21 mouse cellular contexts compared by ENCODE assay signal in the genomic region with DNA sequence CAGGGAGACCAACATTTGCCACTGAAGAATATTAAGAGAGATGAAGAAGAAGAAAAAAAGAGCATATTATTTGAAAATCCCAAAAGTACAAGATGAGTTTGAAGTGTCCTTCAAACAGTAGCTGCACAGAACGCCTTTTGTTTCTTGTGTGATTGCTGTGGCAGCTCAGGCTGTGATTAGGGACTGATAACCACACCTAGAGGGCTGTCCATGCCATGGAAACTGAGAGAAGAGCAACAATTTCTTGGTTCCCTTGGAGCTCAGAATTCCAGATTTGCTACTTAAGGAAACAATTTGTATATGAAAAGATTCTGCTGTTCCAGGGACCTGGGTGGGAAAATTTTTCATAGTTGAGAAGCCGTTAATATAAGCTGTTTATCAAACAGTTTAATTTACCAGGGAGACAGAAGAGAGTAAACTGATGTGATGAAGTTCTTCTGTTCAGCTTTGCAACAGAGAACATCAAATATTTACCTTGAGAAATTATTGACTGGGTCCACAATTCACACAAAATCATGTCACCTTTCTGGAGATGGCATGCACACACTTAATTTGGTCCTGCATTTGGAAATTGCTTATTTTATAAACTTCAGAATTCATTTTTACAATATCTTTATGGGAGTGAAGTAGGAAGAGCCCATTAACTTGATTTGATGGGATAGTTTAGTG.
DNase-seq lines count a peak whose midpoint lies in the region; ATAC-seq and TF ChIP-seq lines count a peak whose summit lies in the region.
"Had no signal": no experiment of that assay in that cellular context is flagged by ENCODE, and none has a peak within 500 bp of the region (broad histone marks: within the 10 kb centered on the region; RNA-seq: fewer than 3 reads in every experiment).

No protein-coding gene starts in this region.

- no peaks in the 10 kb centered on the region for H3K9me3 ChIP-seq in liver, postnatal 0 days (ENCODE audit: low read length)
- no peaks in the 10 kb centered on the region for H3K9me3 ChIP-seq in liver, embryonic 11.5 days (ENCODE audit: control insufficient read depth, low read length)
- no peaks in the 10 kb centered on the region for H3K9me3 ChIP-seq in CH12.LX (replicated peaks; ENCODE audit: low read length)
- H3K9me3 ChIP-seq: embryonic facial prominence, embryonic 10.5 days; embryonic facial prominence, embryonic 12.5 days; forebrain, embryonic 13.5 days; forebrain, embryonic 15.5 days had no signal

- no peaks in the 10 kb centered on the region for H3K36me3 ChIP-seq in heart, adult 2 months (ENCODE audit: control insufficient read depth, insufficient read depth, low read length)
- no peaks in the 10 kb centered on the region for H3K36me3 ChIP-seq in liver, postnatal 0 days (replicated peaks; ENCODE audit: insufficient read depth, low read length)
- H3K36me3 ChIP-seq in liver, embryonic 11.5 days (ENCODE audit: control insufficient read depth, insufficient read depth, low read length): no peaks in the 10 kb centered on the region
- H3K36me3 ChIP-seq in CH12.LX (replicated peaks in 1 of 2; ENCODE audit: control insufficient read depth in 1 of 2, insufficient read depth in 1 of 2, low read length in 1 of 2): no peaks in the 10 kb centered on the region
- H3K36me3 ChIP-seq: embryonic facial prominence, embryonic 10.5 days; embryonic facial prominence, embryonic 12.5 days; forebrain, embryonic 15.5 days had no signal

- no peak for TF ChIP-seq POLR2A in heart, adult 2 months (IDR thresholded peaks at IDR 0.05; ENCODE audit: insufficient read depth, low read depth, low read length)
- no peak for TF ChIP-seq POLR2A in CH12.LX (IDR thresholded peaks at IDR 0.05; ENCODE audit: low read depth, low read length)

- no peaks in the 10 kb centered on the region for H3K27me3 ChIP-seq in heart, adult 2 months (ENCODE audit: control insufficient read depth, insufficient read depth, low read length)
- no peaks in the 10 kb centered on the region for H3K27me3 ChIP-seq in liver, postnatal 0 days (ENCODE audit: insufficient read depth, low read length)
- no peaks in the 10 kb centered on the region for H3K27me3 ChIP-seq in liver, embryonic 11.5 days (replicated peaks; ENCODE audit: control insufficient read depth, insufficient read depth, low read length)
- H3K27me3 ChIP-seq in CH12.LX (replicated peaks): no peaks in the 10 kb centered on the region
- H3K27me3 ChIP-seq: embryonic facial prominence, embryonic 12.5 days; forebrain, embryonic 13.5 days; forebrain, embryonic 15.5 days had no signal

- ATAC-seq in liver, postnatal 0 days: peak; percentile 78
- no peak for ATAC-seq in liver, embryonic 11.5 days (replicated peaks; ENCODE audit: low FRiP score)
- ATAC-seq: CD4-positive, CD25-positive, alpha-beta regulatory T cell, adult 4 months; forebrain, embryonic 13.5 days; forebrain, embryonic 15.5 days; forebrain, postnatal 0 days had no signal

- H3K27ac ChIP-seq in heart, adult 2 months: no peak overlapping the region
- peak overlapping the region; percentile 46; the same call in 1 of the 2 replicates for H3K27ac ChIP-seq in liver, postnatal 0 days (ENCODE audit: low read depth)
- H3K27ac ChIP-seq in liver, embryonic 11.5 days (ENCODE audit: low read depth, low read length): no peak overlapping the region
- H3K27ac ChIP-seq in CH12.LX (ENCODE audit: insufficient read depth, low read depth): no peak overlapping the region
- H3K27ac ChIP-seq: embryonic facial prominence, embryonic 10.5 days; embryonic facial prominence, embryonic 12.5 days; forebrain, embryonic 13.5 days; forebrain, embryonic 15.5 days had no signal

- WGBS in heart, adult 2 months: 65% methylated on average over 2 of the region's 2 CpGs
- 58% methylated on average over 2 of the region's 2 CpGs for WGBS in liver, postnatal 0 days (ENCODE audit: insufficient replicate concordance)
- WGBS in liver, embryonic 11.5 days: 62% methylated on average over 2 of the region's 2 CpGs

- no peak overlapping the region for H3K9ac ChIP-seq in heart, adult 2 months (ENCODE audit: low read depth, low read length)
- no peak overlapping the region for H3K9ac ChIP-seq in liver, postnatal 0 days (replicated peaks)
- no peak overlapping the region for H3K9ac ChIP-seq in liver, embryonic 11.5 days (ENCODE audit: low read depth, low read length)
- H3K9ac ChIP-seq in CH12.LX (ENCODE audit: insufficient read depth, low read depth): no peak overlapping the region
- H3K9ac ChIP-seq: embryonic facial prominence, embryonic 12.5 days; forebrain, embryonic 13.5 days; forebrain, embryonic 15.5 days; forebrain, postnatal 0 days had no signal

- no peak for TF ChIP-seq EP300 in heart, adult 2 months (IDR thresholded peaks at IDR 0.05; ENCODE audit: insufficient read depth, low read depth, low read length)
- TF ChIP-seq EP300 in liver, postnatal 0 days (IDR thresholded peaks at IDR 0.05; ENCODE audit: low read depth): no peak
- TF ChIP-seq EP300 in CH12.LX (IDR thresholded peaks at IDR 0.05; ENCODE audit: low read length): no peak

- H3K79me2 ChIP-seq in heart, adult 2 months (replicated peaks; ENCODE audit: control insufficient read depth, insufficient read depth, low read length): no peaks in the 10 kb centered on the region
- H3K79me2 ChIP-seq in CH12.LX (replicated peaks; ENCODE audit: control insufficient read depth, extremely low read depth, insufficient read depth, poor library complexity, severe bottlenecking): no peaks in the 10 kb centered on the region

- DNase-seq in heart, adult 11 months: peak; percentile 10
- DNase-seq in heart, adult 2 months: no peak
- DNase-seq in liver, postnatal 0 days: no peak
- no peak for DNase-seq in liver, embryonic 11.5 days (ENCODE audit: low spot score)
- DNase-seq in CH12.LX (ENCODE audit: extremely low read depth): no peak
- DNase-seq: adrenal gland, adult 2 months; adrenal gland, postnatal 10 days; adrenal gland, postnatal 25 days; B cell, adult 2 months; cerebellum, adult 11 months; cerebellum, adult 18-20 months; cerebellum, adult 8-10 months; cerebellum, adult 9-11 months; cerebellum, postnatal 14 days; cerebellum, postnatal 36 days; forebrain, postnatal 0 days had no signal

- dilution Hi-C loops in CH12.LX (cut with MboI; ENCODE audit: extremely low pct_ligation_motif_present, extremely low pct_unique_long_range_greater_than_20kb, low sequenced_read_pairs): no loop called here

- intact Hi-C loops in heart, adult 2 months (cut with DNase I): no loop called here

- no peak for TF ChIP-seq RAD21 in CH12.LX (IDR thresholded peaks at IDR 0.05; ENCODE audit: low read depth, low read length)

- no peak for TF ChIP-seq CTCF in heart, adult 2 months (IDR thresholded peaks at IDR 0.05)
- TF ChIP-seq CTCF in liver, postnatal 0 days (IDR thresholded peaks at IDR 0.05; ENCODE audit: low read depth): no peak
- no peak for TF ChIP-seq CTCF in CH12.LX (conservative IDR thresholded peaks at IDR 0.05 in 1 of 2, IDR thresholded peaks at IDR 0.05 in 1 of 2; ENCODE audit: low read depth in 2 of 2, low read length in 2 of 2)

- no peaks in the 10 kb centered on the region for H3K4me1 ChIP-seq in heart, adult 2 months (ENCODE audit: control insufficient read depth, insufficient read depth, low read length)
- no peaks in the 10 kb centered on the region for H3K4me1 ChIP-seq in liver, postnatal 0 days (ENCODE audit: insufficient read depth)
- H3K4me1 ChIP-seq in liver, embryonic 11.5 days (replicated peaks; ENCODE audit: control insufficient read depth, insufficient read depth, low read length): no peaks in the 10 kb centered on the region
- H3K4me1 ChIP-seq in CH12.LX (ENCODE audit: control insufficient read depth in 1 of 2, insufficient read depth in 2 of 2): no peaks in the 10 kb centered on the region
- H3K4me1 ChIP-seq: embryonic facial prominence, embryonic 10.5 days; embryonic facial prominence, embryonic 12.5 days; forebrain, embryonic 13.5 days; forebrain, embryonic 15.5 days had no signal

- no peak overlapping the region for H3K4me3 ChIP-seq in heart, adult 2 months
- no peak overlapping the region for H3K4me3 ChIP-seq in liver, postnatal 0 days (ENCODE audit: low read depth, low read length)
- H3K4me3 ChIP-seq in liver, embryonic 11.5 days (ENCODE audit: low read depth, low read length): no peak overlapping the region
- no peak overlapping the region for H3K4me3 ChIP-seq in CH12.LX (replicated peaks in 1 of 3; ENCODE audit: low read depth in 2 of 3, low read length in 2 of 3, poor library complexity in 1 of 3)
- H3K4me3 ChIP-seq: embryonic facial prominence, embryonic 10.5 days; embryonic facial prominence, embryonic 12.5 days; forebrain, embryonic 13.5 days; forebrain, embryonic 15.5 days had no signal

- no peak overlapping the region for H3K4me2 ChIP-seq in liver, postnatal 0 days (ENCODE audit: low read depth, low read length)
- H3K4me2 ChIP-seq in liver, embryonic 11.5 days: no peak overlapping the region
- no peak overlapping the region for H3K4me2 ChIP-seq in CH12.LX (ENCODE audit: insufficient read depth, low read depth, poor library complexity, severe bottlenecking)
- H3K4me2 ChIP-seq: embryonic facial prominence, embryonic 12.5 days; forebrain, embryonic 13.5 days; forebrain, embryonic 15.5 days had no signal

- in situ Hi-C loops in CH12.LX (cut with MboI; ENCODE audit: low pct_ligation_motif_present, low pct_unique_long_range_greater_than_20kb, low sequenced_read_pairs): no loop called here

TF ChIP-seq in CH12.LX, 34 proteins besides CTCF, POLR2A, EP300 and RAD21:
- TF ChIP-seq ZNF384 (IDR thresholded peaks at IDR 0.05; ENCODE audit: low read depth, low read length) (0 out of 2 replicates have a peak, but pooled peaks have one; percentile 20), TCF12 (IDR thresholded peaks at IDR 0.05; ENCODE audit: low read depth, low read length) (no peak)
